8 mouse cellular contexts compared by ENCODE assay signal in the genomic region with DNA sequence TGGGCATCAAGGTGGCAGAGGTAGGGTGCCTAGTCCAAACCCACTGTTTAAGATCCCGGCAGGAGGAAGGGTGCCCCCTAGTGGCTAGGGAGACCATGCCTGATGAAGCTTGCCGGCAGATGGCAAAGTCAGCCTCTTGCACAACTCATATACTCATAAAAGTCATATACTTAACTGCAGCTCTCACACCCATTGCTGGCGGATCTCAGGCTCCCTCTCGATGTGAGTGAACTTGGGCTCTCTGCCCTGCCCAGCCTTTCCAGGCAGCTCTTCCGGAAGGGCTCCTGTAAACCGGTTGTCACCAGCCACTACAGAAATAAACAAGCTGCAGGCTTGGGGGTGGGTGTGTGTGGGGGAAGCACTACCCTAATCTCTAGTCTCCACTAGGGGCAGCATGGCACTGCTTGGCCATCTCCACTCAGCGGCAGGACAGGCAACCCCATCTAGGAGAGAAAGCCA. TPM values are rescaled to one million over a fixed set of nuclear protein-coding genes. Genes with fewer than 3 reads are reported as not detected.
DNase-seq lines count a peak whose midpoint lies in the region; ATAC-seq and TF ChIP-seq lines count a peak whose summit lies in the region.

No protein-coding gene starts in this region.

- ATAC-seq in heart, embryonic 14.5 days (ENCODE audit: insufficient number of reproducible peaks, insufficient read depth, low FRiP score, low read depth): 0 out of 2 replicates have a peak, but pooled peaks have one; percentile 16
- no peak for ATAC-seq in liver, embryonic 14.5 days (ENCODE audit: insufficient read depth)
- ATAC-seq in neural tube, embryonic 11.5 days (ENCODE audit: insufficient read depth, low FRiP score, low TSS enrichment): no peak
- peak; percentile 67 for ATAC-seq in stomach, postnatal 0 days (ENCODE audit: low FRiP score, low TSS enrichment)

- peaks cover 1% of the 10 kb centered on the region; the same call in 1 of the 2 replicates for H3K36me3 ChIP-seq in heart, embryonic 14.5 days (ENCODE audit: control insufficient read depth, insufficient read depth, low read length)
- peaks cover 5% of the 10 kb centered on the region for H3K36me3 ChIP-seq in liver, embryonic 14.5 days (replicated peaks; ENCODE audit: control insufficient read depth, insufficient read depth, low read depth)
- no peaks in the 10 kb centered on the region for H3K36me3 ChIP-seq in neural tube, embryonic 11.5 days (ENCODE audit: control insufficient read depth, insufficient read depth, low read length)
- no peaks in the 10 kb centered on the region for H3K36me3 ChIP-seq in stomach, postnatal 0 days (ENCODE audit: control insufficient read depth, insufficient read depth, low read length)

- TF ChIP-seq CTCF in liver, embryonic 14.5 days (IDR thresholded peaks at IDR 0.05; ENCODE audit: low read depth): peak; percentile 90
- TF ChIP-seq CTCF in stomach, postnatal 0 days (IDR thresholded peaks at IDR 0.05; ENCODE audit: low read depth): peak; percentile 74

- WGBS in heart, embryonic 14.5 days: under 1% methylated on average over 7 of the region's 7 CpGs
- under 1% methylated on average over 7 of the region's 7 CpGs for WGBS in liver, embryonic 14.5 days (ENCODE audit: insufficient replicate concordance)
- under 1% methylated on average over 7 of the region's 7 CpGs for WGBS in neural tube, embryonic 11.5 days
- WGBS in stomach, postnatal 0 days: 0% methylated on average over 7 of the region's 7 CpGs

- H3K9ac ChIP-seq in heart, embryonic 14.5 days (ENCODE audit: low read length): peak overlapping the region; percentile 55
- H3K9ac ChIP-seq in liver, embryonic 14.5 days (replicated peaks): peak overlapping the region; percentile 25
- no peak overlapping the region for H3K9ac ChIP-seq in neural tube, embryonic 11.5 days (ENCODE audit: low read length)
- peak overlapping the region; percentile 31; the same call in 1 of the 2 replicates for H3K9ac ChIP-seq in stomach, postnatal 0 days (ENCODE audit: low read length)

- DNase-seq in CD4-positive, CD25-positive, alpha-beta regulatory T cell, adult 2 months (ENCODE audit: low read depth, low spot score): peak; percentile 93
- DNase-seq in fat pad, adult 2 months (ENCODE audit: extremely low read depth, low read depth, low spot score): peak; percentile 77
- DNase-seq in kidney, postnatal 14 days: peak; percentile 94
- peak; percentile 73 to 81 (median 75) for DNase-seq in liver, embryonic 14.5 days (ENCODE audit: low read depth in 3 of 3, low spot score in 3 of 3)
- DNase-seq in neural tube, embryonic 11.5 days (ENCODE audit: low spot score): peak; percentile 83
- DNase-seq in stomach, postnatal 0 days (ENCODE audit: low spot score): peak; percentile 88

- 0 out of 2 replicates have a peak overlapping the region, but pooled peaks have one; percentile 23 for H3K27ac ChIP-seq in brown adipose tissue, adult 24 weeks (replicated peaks; ENCODE audit: low read depth, low read length)
- H3K27ac ChIP-seq in heart, embryonic 14.5 days (replicated peaks in 1 of 2; ENCODE audit: control insufficient read depth in 1 of 2, insufficient read depth in 1 of 2, low read depth in 2 of 2, low read length in 2 of 2): peak overlapping the region; percentile 65 to 73
- peak overlapping the region; percentile 19 for H3K27ac ChIP-seq in liver, embryonic 14.5 days
- H3K27ac ChIP-seq in neural tube, embryonic 11.5 days (ENCODE audit: low read depth, low read length): no peak overlapping the region
- peak overlapping the region; percentile 87 for H3K27ac ChIP-seq in stomach, postnatal 0 days (replicated peaks)

- H3K4me1 ChIP-seq in brown adipose tissue, adult 24 weeks (ENCODE audit: control insufficient read depth, insufficient read depth, insufficient read length, low read length): peaks cover 9% of the 10 kb centered on the region
- H3K4me1 ChIP-seq in heart, embryonic 14.5 days (ENCODE audit: control insufficient read depth in 2 of 2, insufficient read depth in 2 of 2, low read length in 2 of 2): peaks cover 3 to 18% of the 10 kb centered on the region in 2 experiments
- H3K4me1 ChIP-seq in liver, embryonic 14.5 days (replicated peaks; ENCODE audit: control insufficient read depth in 2 of 2, insufficient read depth in 2 of 2, low read length in 1 of 2): peaks cover 5 to 9% of the 10 kb centered on the region in 2 experiments
- peaks cover 7% of the 10 kb centered on the region for H3K4me1 ChIP-seq in neural tube, embryonic 11.5 days (ENCODE audit: control insufficient read depth, insufficient read depth, low read length)
- H3K4me1 ChIP-seq in stomach, postnatal 0 days (replicated peaks; ENCODE audit: control insufficient read depth, insufficient read depth): no peaks in the 10 kb centered on the region

- no peaks in the 10 kb centered on the region for H3K9me3 ChIP-seq in heart, embryonic 14.5 days (ENCODE audit: control insufficient read depth, low read length)
- no peaks in the 10 kb centered on the region for H3K9me3 ChIP-seq in liver, embryonic 14.5 days (ENCODE audit: control insufficient read depth, low read length)
- no peaks in the 10 kb centered on the region for H3K9me3 ChIP-seq in neural tube, embryonic 11.5 days (ENCODE audit: control insufficient read depth, low read length)
- no peaks in the 10 kb centered on the region for H3K9me3 ChIP-seq in stomach, postnatal 0 days (ENCODE audit: control insufficient read depth, low read length)

- H3K4me2 ChIP-seq in heart, embryonic 14.5 days (ENCODE audit: low read length): peak overlapping the region; percentile 62
- H3K4me2 ChIP-seq in liver, embryonic 14.5 days (ENCODE audit: low read depth): peak overlapping the region; percentile 52
- 0 out of 2 replicates have a peak overlapping the region, but pooled peaks have one; percentile 27 for H3K4me2 ChIP-seq in neural tube, embryonic 11.5 days (ENCODE audit: low read depth)
- H3K4me2 ChIP-seq in stomach, postnatal 0 days (replicated peaks; ENCODE audit: low read depth): peak overlapping the region; percentile 40

- TF ChIP-seq EP300 in liver, embryonic 14.5 days (IDR thresholded peaks at IDR 0.05; ENCODE audit: low read depth): peak; percentile 36; the same call in 1 of the 2 replicates
- TF ChIP-seq EP300 in stomach, postnatal 0 days (optimal IDR thresholded peaks at IDR 0.05): peak; percentile 64

- H3K27me3 ChIP-seq in heart, embryonic 14.5 days (ENCODE audit: control insufficient read depth, insufficient read depth, low read length): peaks cover 22% of the 10 kb centered on the region
- H3K27me3 ChIP-seq in liver, embryonic 14.5 days (ENCODE audit: control insufficient read depth, insufficient read depth, low read length): no peaks in the 10 kb centered on the region
- no peaks in the 10 kb centered on the region for H3K27me3 ChIP-seq in neural tube, embryonic 11.5 days (ENCODE audit: control insufficient read depth, insufficient read depth, low read length)
- no peaks in the 10 kb centered on the region for H3K27me3 ChIP-seq in stomach, postnatal 0 days (ENCODE audit: control insufficient read depth, insufficient read depth, low read length)

- peak overlapping the region; percentile 40 for H3K4me3 ChIP-seq in brown adipose tissue, adult 24 weeks (ENCODE audit: insufficient read depth, low read depth, low read length)
- peak overlapping the region; percentile 26 to 32 for H3K4me3 ChIP-seq in heart, embryonic 14.5 days (ENCODE audit: control insufficient read depth in 1 of 2, insufficient read depth in 1 of 2, low read depth in 1 of 2, low read length in 2 of 2)
- peak overlapping the region; percentile 29 to 52 for H3K4me3 ChIP-seq in liver, embryonic 14.5 days (ENCODE audit: insufficient read depth in 1 of 2, low read depth in 2 of 2, low read length in 2 of 2)
- H3K4me3 ChIP-seq in neural tube, embryonic 11.5 days (ENCODE audit: low read depth, low read length): 0 out of 2 replicates have a peak overlapping the region, but pooled peaks have one; percentile 4
- H3K4me3 ChIP-seq in stomach, postnatal 0 days (ENCODE audit: low read depth, low read length): peak overlapping the region; percentile 8; the same call in 1 of the 2 replicates

RNA-seq across cellular contexts. Expression of a gene that starts 4.0 kb away (rescaled TPM):
- polyA plus RNA-seq in brown adipose tissue, adult 24 weeks (2012; ENCODE audit: insufficient read depth, insufficient read length, missing spikeins): 193 and 284 TPM in 2 replicates
- 342 and 395 TPM in 2 replicates for polyA plus RNA-seq in heart, embryonic 14.5 days (2014; fragmentation: Nextera tagmentation; extraction: Ambion mirVana)
- 571 and 676 TPM in 2 replicates for polyA plus RNA-seq in liver, embryonic 14.5 days (2012; rRNA removed)
- polyA plus RNA-seq in liver, embryonic 14.5 days (2014; fragmentation: Nextera tagmentation; extraction: Ambion mirVana): 561 and 604 TPM in 2 replicates
- polyA plus RNA-seq in neural tube, embryonic 11.5 days (2014; fragmentation: Nextera tagmentation; extraction: Ambion mirVana): 515 and 528 TPM in 2 replicates
- polyA plus RNA-seq in stomach, postnatal 0 days (2015; fragmentation: Nextera tagmentation; extraction: Ambion mirVana): 475 and 486 TPM in 2 replicates

RNA-seq across cellular contexts. Expression of a gene that starts 5.7 kb away (rescaled TPM):
- not detected in 2 replicates for polyA plus RNA-seq in brown adipose tissue, adult 24 weeks (2012; ENCODE audit: insufficient read depth, insufficient read length, missing spikeins)
- not detected in 2 replicates for polyA plus RNA-seq in heart, embryonic 14.5 days (2014; fragmentation: Nextera tagmentation; extraction: Ambion mirVana)
- polyA plus RNA-seq in liver, embryonic 14.5 days (2012; rRNA removed): 0.01 and 0.05 TPM in 2 replicates
- polyA plus RNA-seq in liver, embryonic 14.5 days (2014; fragmentation: Nextera tagmentation; extraction: Ambion mirVana): not detected in 2 replicates
- not detected in 2 replicates for polyA plus RNA-seq in neural tube, embryonic 11.5 days (2014; fragmentation: Nextera tagmentation; extraction: Ambion mirVana)
- polyA plus RNA-seq in stomach, postnatal 0 days (2015; fragmentation: Nextera tagmentation; extraction: Ambion mirVana): 0.10 and 0.12 TPM in 2 replicates

RNA-seq across cellular contexts. Expression of a gene that starts 8.1 kb away (rescaled TPM):
- not detected in 2 replicates for polyA plus RNA-seq in brown adipose tissue, adult 24 weeks (2012; ENCODE audit: insufficient read depth, insufficient read length, missing spikeins)
- polyA plus RNA-seq in heart, embryonic 14.5 days (2014; fragmentation: Nextera tagmentation; extraction: Ambion mirVana): not detected in 2 replicates
- not detected in 2 replicates for polyA plus RNA-seq in liver, embryonic 14.5 days (2012; rRNA removed)
- not detected in 2 replicates for polyA plus RNA-seq in liver, embryonic 14.5 days (2014; fragmentation: Nextera tagmentation; extraction: Ambion mirVana)
- polyA plus RNA-seq in neural tube, embryonic 11.5 days (2014; fragmentation: Nextera tagmentation; extraction: Ambion mirVana): not detected in 2 replicates
- polyA plus RNA-seq in stomach, postnatal 0 days (2015; fragmentation: Nextera tagmentation; extraction: Ambion mirVana): 0.51 and 0.91 TPM in 2 replicates

RNA-seq across cellular contexts. Expression of a gene that starts 9.9 kb away (rescaled TPM):
- polyA plus RNA-seq in brown adipose tissue, adult 24 weeks (2012; ENCODE audit: insufficient read depth, insufficient read length, missing spikeins): not detected in 2 replicates
- 0.93 TPM in 1 of 2 replicates, not detected in the other for polyA plus RNA-seq in heart, embryonic 14.5 days (2014; fragmentation: Nextera tagmentation; extraction: Ambion mirVana)
- polyA plus RNA-seq in liver, embryonic 14.5 days (2012; rRNA removed): 0.04 TPM in 1 of 2 replicates, not detected in the other
- polyA plus RNA-seq in liver, embryonic 14.5 days (2014; fragmentation: Nextera tagmentation; extraction: Ambion mirVana): 0.96 TPM in 1 of 2 replicates, not detected in the other
- polyA plus RNA-seq in neural tube, embryonic 11.5 days (2014; fragmentation: Nextera tagmentation; extraction: Ambion mirVana): not detected in 2 replicates
- 0.92 TPM in 1 of 2 replicates, not detected in the other for polyA plus RNA-seq in stomach, postnatal 0 days (2015; fragmentation: Nextera tagmentation; extraction: Ambion mirVana)

RNA-seq across cellular contexts. Expression of a gene that starts 13.6 kb away (rescaled TPM):
- polyA plus RNA-seq in brown adipose tissue, adult 24 weeks (2012; ENCODE audit: insufficient read depth, insufficient read length, missing spikeins): not detected in 2 replicates
- polyA plus RNA-seq in heart, embryonic 14.5 days (2014; fragmentation: Nextera tagmentation; extraction: Ambion mirVana): 5.3 and 8.0 TPM in 2 replicates
- polyA plus RNA-seq in liver, embryonic 14.5 days (2012; rRNA removed): 0.93 and 1.3 TPM in 2 replicates
- 0.09 and 0.16 TPM in 2 replicates for polyA plus RNA-seq in liver, embryonic 14.5 days (2014; fragmentation: Nextera tagmentation; extraction: Ambion mirVana)
- polyA plus RNA-seq in neural tube, embryonic 11.5 days (2014; fragmentation: Nextera tagmentation; extraction: Ambion mirVana): 29.9 and 34.0 TPM in 2 replicates
- polyA plus RNA-seq in stomach, postnatal 0 days (2015; fragmentation: Nextera tagmentation; extraction: Ambion mirVana): 26.8 and 31.7 TPM in 2 replicates

Comparison
In these comparisons a context has a peak if more than half of its experiments do, and no peak if none do; other contexts are left out.
1. ATAC-seq: peak in heart, embryonic 14.5 days (single experiment) and stomach, postnatal 0 days (single experiment); none in liver, embryonic 14.5 days (single experiment) and neural tube, embryonic 11.5 days (single experiment).
2. Peak in every context shown above with its lines, with median percentiles within 50 percentile points of each other: DNase-seq, H3K4me3 ChIP-seq and H3K4me2 ChIP-seq.